ENCODE assay signal across 12 mouse cellular contexts in genomic region chr17:68754789-68755188, GRCm38 (mm10).
"Had no signal": no experiment of that assay in that cellular context is flagged by ENCODE, and none has a peak within 500 bp of the region (broad histone marks: within the 10 kb centered on the region; RNA-seq: fewer than 3 reads in every experiment).

No protein-coding gene starts in this region.

- DNase-seq: kidney, adult 8-10 months; kidney, postnatal 25 days; liver; liver, embryonic 13.5 days; liver, postnatal 0 days; lung, postnatal 14 days had no signal

- H3K27ac ChIP-seq: limb, embryonic 12.5 days; liver, embryonic 13.5 days; lung, embryonic 15.5 days; macrophage; midbrain, embryonic 15.5 days; neural tube, embryonic 12.5 days had no signal

- H3K36me3 ChIP-seq: limb, embryonic 12.5 days; liver, embryonic 13.5 days; lung, embryonic 15.5 days; midbrain, embryonic 15.5 days; neural tube, embryonic 12.5 days had no signal

- H3K9me3 ChIP-seq: limb, embryonic 12.5 days; liver, embryonic 13.5 days; lung, embryonic 15.5 days; midbrain, embryonic 15.5 days; neural tube, embryonic 12.5 days had no signal

- H3K4me3 ChIP-seq: limb, embryonic 12.5 days; liver, embryonic 13.5 days; lung, embryonic 15.5 days; megakaryocyte, embryonic 14.5 days; midbrain, embryonic 15.5 days; neural tube, embryonic 12.5 days had no signal

- H3K4me1 ChIP-seq: liver, embryonic 13.5 days; lung, embryonic 15.5 days; megakaryocyte, embryonic 14.5 days; neural tube, embryonic 12.5 days had no signal

- H3K27me3 ChIP-seq: limb, embryonic 12.5 days; liver, embryonic 13.5 days; lung, embryonic 15.5 days; megakaryocyte, embryonic 14.5 days; midbrain, embryonic 15.5 days; neural tube, embryonic 12.5 days had no signal
